Mouse (Mus musculus) cerebellum, adult 9-10 months (tissue): Measurements from ENCODE around the gene Rnaseh2c.

Source experiments
- DNase-seq: peaks from one replicate; pipeline ENCODE4 v3.0.0; 2022

Gene Rnaseh2c

GRCm38 (mm10) chr19:5579971-5580370 lies 21.7 kb upstream of the Rnaseh2c start:
- DNase-seq, result no peak

- DNase-seq, result no peak
These were observed 20.9 kb upstream of the Rnaseh2c start for GRCm38 (mm10) chr19:5580776-5581175.

GRCm38 (mm10) chr19:5581995-5582394 lies 19.7 kb upstream of the Rnaseh2c start:
- DNase-seq, result no peak

- DNase-seq, result no peak
These were observed 12.5 kb upstream of the Rnaseh2c start for GRCm38 (mm10) chr19:5589159-5589558.

- no peak for DNase-seq
These were observed 9.8 kb upstream of the Rnaseh2c start for GRCm38 (mm10) chr19:5591888-5592287.

- peak; percentile 13 for DNase-seq
These were observed 2.4 kb upstream of the Rnaseh2c start for GRCm38 (mm10) chr19:5599224-5599623.

- DNase-seq, result peak; percentile 29
These were observed 2.0 kb downstream of the Rnaseh2c start for GRCm38 (mm10) chr19:5603664-5604063.

GRCm38 (mm10) chr19:5605126-5605525 lies 3.5 kb downstream of the Rnaseh2c start:
- peak; percentile 17 for DNase-seq

- DNase-seq, result no peak
These were observed 4.5 kb downstream of the Rnaseh2c start for GRCm38 (mm10) chr19:5606196-5606595.

GRCm38 (mm10) chr19:5607705-5608410 lies 6.2 kb downstream of the Rnaseh2c start:
- no peak for DNase-seq

- no peak for DNase-seq
These were observed 7.0 kb downstream of the Rnaseh2c start for GRCm38 (mm10) chr19:5608707-5609106.

GRCm38 (mm10) chr19:5609171-5609546 lies 7.5 kb downstream of the Rnaseh2c start:
- DNase-seq, result no peak

GRCm38 (mm10) chr19:5609547-5610404 lies 8.1 kb downstream of the Rnaseh2c start, which contains the start of gene Kat5:
Gene Kat5 (minus strand): TSS chr19:5610237.
- peak; percentile 95 for DNase-seq

- no peak for DNase-seq
These were observed 10.3 kb downstream of the Rnaseh2c start for GRCm38 (mm10) chr19:5611973-5612372.

- DNase-seq, result no peak
These were observed 11.2 kb downstream of the Rnaseh2c start for GRCm38 (mm10) chr19:5612762-5613411.

- no peak for DNase-seq
These were observed 13.3 kb downstream of the Rnaseh2c start for GRCm38 (mm10) chr19:5614953-5615352.

GRCm38 (mm10) chr19:5620007-5620406 lies 18.3 kb downstream of the Rnaseh2c start:
- DNase-seq, result no peak

- no peak for DNase-seq
These were observed 20.2 kb downstream of the Rnaseh2c start for GRCm38 (mm10) chr19:5621884-5622283.

- DNase-seq, result no peak
These were observed 23.6 kb downstream of the Rnaseh2c start for GRCm38 (mm10) chr19:5625311-5625710.

GRCm38 (mm10) chr19:5629907-5630306 lies 28.2 kb downstream of the Rnaseh2c start:
- DNase-seq, result no peak

- no peak for DNase-seq
These were observed 30.4 kb downstream of the Rnaseh2c start for GRCm38 (mm10) chr19:5632120-5632519.

- no peak for DNase-seq
These were observed 34.4 kb downstream of the Rnaseh2c start for GRCm38 (mm10) chr19:5636036-5636570.

- no peak for DNase-seq
These were observed 34.9 kb downstream of the Rnaseh2c start for GRCm38 (mm10) chr19:5636571-5637041.
